Mouse (Mus musculus): ENCODE measurements around the gene St6galnac5. TPM values are rescaled to one million over a fixed set of nuclear protein-coding genes. Genes with fewer than 3 reads are reported as not detected.
"Not testable (repeated sequence)": the region's sequence is repeated elsewhere in the genome, so short reads cannot be mapped to it uniquely, and the experiment has no call there.

Gene St6galnac5
- polyA plus RNA-seq, 1 experiment from 2014 or later = 1.5 TPM

DNA sequence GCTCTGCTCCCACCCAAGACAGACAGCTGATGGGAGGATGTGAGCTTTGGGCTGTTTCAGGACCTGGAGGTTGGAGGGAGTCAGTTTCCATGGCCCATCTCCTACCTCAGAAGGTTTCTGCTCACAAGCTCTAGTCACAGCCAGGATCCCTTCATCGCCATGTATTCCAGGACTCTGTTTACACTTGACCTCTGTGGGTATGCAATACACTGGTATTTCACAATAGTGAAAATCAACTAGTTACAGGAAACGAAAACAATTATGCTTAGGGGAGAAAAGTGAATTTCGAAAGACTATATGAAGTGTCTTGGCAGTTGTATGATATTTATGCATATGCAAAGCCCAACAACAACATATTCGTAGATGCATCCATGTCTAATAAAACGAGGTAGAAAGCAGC lies 166.9 kb downstream of the St6galnac5 start:
- 87% methylated on average over 5 of the region's 5 CpGs for whole genome bisulfite sequencing
- H3K9ac ChIP-seq (ENCODE audit: low read length) = no peak overlapping the region
- H3K27ac ChIP-seq (ENCODE audit: low read length) = no peak overlapping the region
- H3K36me3 ChIP-seq (ENCODE audit: control insufficient read depth, insufficient read depth, low read length) = no peaks in the 10 kb centered on the region
- no peaks in the 10 kb centered on the region for H3K27me3 ChIP-seq (ENCODE audit: control insufficient read depth, insufficient read depth, low read length)
- no peaks in the 10 kb centered on the region for H3K9me3 ChIP-seq (replicated peaks; ENCODE audit: control insufficient read depth, low read length)
- no peak overlapping the region for H3K4me3 ChIP-seq (replicated peaks; ENCODE audit: low read length)
- H3K4me2 ChIP-seq (ENCODE audit: low read depth, low read length) = no peak overlapping the region
- ATAC-seq (ENCODE audit: insufficient read depth, low FRiP score) = no peak
- no peaks in the 10 kb centered on the region for H3K4me1 ChIP-seq (ENCODE audit: control insufficient read depth, insufficient read depth, low read length)

DNA sequence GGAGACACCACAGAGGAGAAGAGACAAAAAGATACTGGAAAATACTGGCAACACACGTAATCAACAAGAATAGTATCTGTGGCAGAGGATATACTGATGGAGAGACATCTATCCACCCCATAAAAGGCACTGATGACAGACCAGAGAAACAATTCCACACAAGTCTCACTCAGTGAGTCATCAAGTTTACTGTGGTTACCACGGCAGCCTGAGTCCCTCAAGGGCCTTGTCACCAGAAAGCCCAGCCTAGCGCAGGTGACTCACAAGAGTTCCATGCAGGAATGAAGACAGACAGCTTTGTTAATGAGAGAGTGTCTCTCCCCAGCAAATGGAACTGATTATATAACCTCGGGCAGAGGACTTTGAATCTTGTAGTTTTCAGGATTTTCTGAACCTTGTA lies 168.1 kb downstream of the St6galnac5 start:
- 65% methylated on average over 4 of the region's 4 CpGs for WGBS

GRCm38 (mm10) chr3:152799738-152800431 lies 182.2 kb downstream of the St6galnac5 start:
- H3K9me3 ChIP-seq (replicated peaks; ENCODE audit: control insufficient read depth, low read length) = no peaks in the 10 kb centered on the region
- H3K4me3 ChIP-seq (replicated peaks; ENCODE audit: low read length) = no peak overlapping the region
- no peaks in the 10 kb centered on the region for H3K27me3 ChIP-seq (ENCODE audit: control insufficient read depth, insufficient read depth, low read length)
- no peak for ATAC-seq (ENCODE audit: insufficient read depth, low FRiP score)
- no peak overlapping the region for H3K27ac ChIP-seq (ENCODE audit: low read length)
- H3K36me3 ChIP-seq (ENCODE audit: control insufficient read depth, insufficient read depth, low read length) = no peaks in the 10 kb centered on the region
- no peak overlapping the region for H3K9ac ChIP-seq (ENCODE audit: low read length)
- H3K4me2 ChIP-seq (ENCODE audit: low read depth, low read length) = no peak overlapping the region
- WGBS = 79% methylated on average over 9 of the region's 9 CpGs
- H3K4me1 ChIP-seq (ENCODE audit: control insufficient read depth, insufficient read depth, low read length) = no peaks in the 10 kb centered on the region

More for the DNA sequence above, 168.1 kb downstream of the St6galnac5 start:
- H3K27me3 ChIP-seq (ENCODE audit: control insufficient read depth, insufficient read depth, low read length) = no peaks in the 10 kb centered on the region
- no peak for ATAC-seq (ENCODE audit: insufficient read depth, low FRiP score)
- no peak overlapping the region for H3K4me3 ChIP-seq (replicated peaks; ENCODE audit: low read length)
- H3K4me2 ChIP-seq (ENCODE audit: low read depth, low read length) = no peak overlapping the region
- H3K27ac ChIP-seq (ENCODE audit: low read length) = no peak overlapping the region
- no peak overlapping the region for H3K9ac ChIP-seq (ENCODE audit: low read length)
- H3K9me3 ChIP-seq (replicated peaks; ENCODE audit: control insufficient read depth, low read length) = no peaks in the 10 kb centered on the region
- H3K4me1 ChIP-seq (ENCODE audit: control insufficient read depth, insufficient read depth, low read length) = no peaks in the 10 kb centered on the region
- no peaks in the 10 kb centered on the region for H3K36me3 ChIP-seq (ENCODE audit: control insufficient read depth, insufficient read depth, low read length)

DNA sequence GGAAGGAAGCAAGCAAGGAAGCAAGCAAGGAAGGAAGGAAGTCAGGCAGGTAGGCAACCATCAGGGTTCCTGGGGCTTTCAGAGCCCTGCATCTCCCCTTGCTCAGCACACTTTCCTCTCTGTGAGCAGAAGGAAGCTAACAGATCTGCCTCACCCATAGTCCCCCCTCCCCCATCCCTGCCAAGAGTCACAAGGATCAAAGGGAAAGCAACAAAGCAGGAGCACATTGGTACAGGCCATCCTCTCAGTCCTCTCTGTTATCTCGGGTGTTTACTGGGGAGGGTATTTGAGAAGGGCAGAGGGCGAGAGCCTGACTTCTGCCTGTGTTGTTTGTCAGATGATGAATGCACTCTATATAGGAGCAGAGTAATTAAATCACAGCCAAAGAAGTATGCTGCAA lies 184.7 kb downstream of the St6galnac5 start:
- H3K27ac ChIP-seq (ENCODE audit: low read length) = no peak overlapping the region
- H3K9me3 ChIP-seq (replicated peaks; ENCODE audit: control insufficient read depth, low read length) = no peaks in the 10 kb centered on the region
- ATAC-seq (ENCODE audit: insufficient read depth, low FRiP score) = no peak
- H3K36me3 ChIP-seq (ENCODE audit: control insufficient read depth, insufficient read depth, low read length) = no peaks in the 10 kb centered on the region
- H3K27me3 ChIP-seq (ENCODE audit: control insufficient read depth, insufficient read depth, low read length) = no peaks in the 10 kb centered on the region
- 23% methylated on average over 2 of the region's 2 CpGs for WGBS
- no peak overlapping the region for H3K4me3 ChIP-seq (replicated peaks; ENCODE audit: low read length)
- H3K4me1 ChIP-seq (ENCODE audit: control insufficient read depth, insufficient read depth, low read length) = no peaks in the 10 kb centered on the region
- H3K9ac ChIP-seq (ENCODE audit: low read length) = no peak overlapping the region
- no peak overlapping the region for H3K4me2 ChIP-seq (ENCODE audit: low read depth, low read length)

GRCm38 (mm10) chr3:152796216-152796615 lies 185.8 kb downstream of the St6galnac5 start:
- no peak for ATAC-seq (ENCODE audit: insufficient read depth, low FRiP score)
- Histone ChIP-seq H3K27ac (ENCODE audit: low read length) (no peak overlapping the region), H3K27me3 (ENCODE audit: control insufficient read depth, insufficient read depth, low read length) (no peaks in the 10 kb centered on the region), H3K4me2 (ENCODE audit: low read depth, low read length) (no peak overlapping the region), H3K9ac (ENCODE audit: low read length) (no peak overlapping the region), H3K4me3 (replicated peaks; ENCODE audit: low read length) (no peak overlapping the region), H3K9me3 (replicated peaks; ENCODE audit: control insufficient read depth, low read length) (no peaks in the 10 kb centered on the region), H3K36me3 (ENCODE audit: control insufficient read depth, insufficient read depth, low read length) (no peaks in the 10 kb centered on the region), H3K4me1 (ENCODE audit: control insufficient read depth, insufficient read depth, low read length) (no peaks in the 10 kb centered on the region)
- WGBS = 78% methylated on average over 4 of the region's 4 CpGs

DNA sequence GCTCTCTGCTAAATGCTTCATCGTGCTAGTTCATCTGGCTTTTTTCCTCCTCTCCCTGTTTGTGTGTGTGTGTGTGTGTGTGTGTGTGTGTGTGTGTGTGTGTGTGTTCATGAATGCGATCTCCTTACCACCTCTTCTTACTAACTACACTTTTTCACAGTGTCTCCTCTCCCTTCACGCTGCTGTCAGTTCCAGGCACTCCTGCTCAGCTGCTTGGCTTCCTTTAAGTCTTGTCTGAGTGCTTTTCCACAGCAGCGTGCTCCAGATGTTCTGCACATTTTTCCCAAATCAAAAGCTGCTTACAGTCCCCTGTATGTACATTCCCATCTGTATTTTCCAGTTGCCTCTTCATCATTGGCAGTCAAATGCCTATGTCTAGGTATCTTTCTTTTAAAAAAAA lies 189.0 kb downstream of the St6galnac5 start:
- Histone ChIP-seq H3K9ac (ENCODE audit: low read length) (no peak overlapping the region), H3K4me2 (ENCODE audit: low read depth, low read length) (no peak overlapping the region), H3K9me3 (replicated peaks; ENCODE audit: control insufficient read depth, low read length) (no peaks in the 10 kb centered on the region), H3K27ac (ENCODE audit: low read length) (no peak overlapping the region; the same call in 1 of the 2 replicates), H3K4me3 (replicated peaks; ENCODE audit: low read length) (no peak overlapping the region), H3K27me3 (ENCODE audit: control insufficient read depth, insufficient read depth, low read length) (no peaks in the 10 kb centered on the region), H3K36me3 (ENCODE audit: control insufficient read depth, insufficient read depth, low read length) (no peaks in the 10 kb centered on the region), H3K4me1 (ENCODE audit: control insufficient read depth, insufficient read depth, low read length) (no peaks in the 10 kb centered on the region)
- ATAC-seq (ENCODE audit: insufficient read depth, low FRiP score) = no peak
- 54% methylated on average over 4 of the region's 4 CpGs for WGBS

DNA sequence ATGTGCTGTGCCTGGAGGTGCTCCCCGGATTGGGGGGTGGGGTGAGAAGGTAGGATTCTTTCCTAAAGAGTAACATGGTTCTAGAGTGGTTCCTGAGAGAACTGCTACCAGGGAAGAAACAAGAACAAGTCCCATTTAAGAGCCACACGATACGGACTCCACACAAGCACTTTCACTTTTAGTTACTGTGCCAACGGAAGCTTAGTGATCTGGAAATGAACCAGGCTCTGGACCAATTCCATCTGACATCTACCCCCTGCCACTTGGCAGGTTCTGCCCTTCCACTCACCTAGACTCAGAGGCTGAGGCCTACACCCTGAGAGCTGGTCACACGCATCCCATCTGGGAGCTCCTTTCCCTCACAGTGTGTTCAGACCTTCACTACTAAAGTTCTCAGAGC lies 189.4 kb downstream of the St6galnac5 start:
- H3K4me1 ChIP-seq (ENCODE audit: control insufficient read depth, insufficient read depth, low read length) = no peaks in the 10 kb centered on the region
- ATAC-seq (ENCODE audit: insufficient read depth, low FRiP score) = no peak
- H3K36me3 ChIP-seq (ENCODE audit: control insufficient read depth, insufficient read depth, low read length) = no peaks in the 10 kb centered on the region
- no peak overlapping the region for H3K9ac ChIP-seq (ENCODE audit: low read length)
- no peaks in the 10 kb centered on the region for H3K27me3 ChIP-seq (ENCODE audit: control insufficient read depth, insufficient read depth, low read length)
- no peak overlapping the region for H3K4me3 ChIP-seq (replicated peaks; ENCODE audit: low read length)
- H3K4me2 ChIP-seq (ENCODE audit: low read depth, low read length) = no peak overlapping the region
- H3K27ac ChIP-seq (ENCODE audit: low read length) = no peak overlapping the region; the same call in 1 of the 2 replicates
- 81% methylated on average over 5 of the region's 5 CpGs for WGBS
- H3K9me3 ChIP-seq (replicated peaks; ENCODE audit: control insufficient read depth, low read length) = no peaks in the 10 kb centered on the region

GRCm38 (mm10) chr3:152788301-152788953 lies 193.6 kb downstream of the St6galnac5 start:
- not testable (repeated sequence) for ATAC-seq (ENCODE audit: insufficient read depth, low FRiP score)

DNA sequence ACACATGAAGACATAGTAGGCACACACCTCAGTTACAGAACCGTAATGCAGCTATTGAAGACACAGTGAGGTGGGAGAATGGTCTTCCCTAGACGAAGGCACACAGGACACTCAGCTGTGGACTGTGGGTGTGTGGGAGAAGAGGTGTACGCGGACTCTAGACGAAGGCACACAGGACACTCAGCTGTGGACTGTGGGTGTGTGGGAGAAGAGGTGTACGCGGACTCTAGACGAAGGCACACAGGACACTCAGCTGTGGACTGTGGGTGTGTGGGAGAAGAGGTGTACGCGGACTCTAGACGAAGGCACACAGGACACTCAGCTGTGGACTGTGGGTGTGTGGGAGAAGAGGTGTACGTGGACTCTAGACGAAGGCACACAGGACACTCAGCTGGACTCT lies 197.7 kb downstream of the St6galnac5 start:
- not testable (repeated sequence) for H3K27me3 ChIP-seq (ENCODE audit: control insufficient read depth, insufficient read depth, low read length); ATAC-seq (ENCODE audit: insufficient read depth, low FRiP score); H3K9ac ChIP-seq (ENCODE audit: low read length); H3K27ac ChIP-seq (ENCODE audit: low read length); H3K36me3 ChIP-seq (ENCODE audit: control insufficient read depth, insufficient read depth, low read length); H3K4me3 ChIP-seq (replicated peaks; ENCODE audit: low read length); H3K4me2 ChIP-seq (ENCODE audit: low read depth, low read length); H3K4me1 ChIP-seq (ENCODE audit: control insufficient read depth, insufficient read depth, low read length); H3K9me3 ChIP-seq (replicated peaks; ENCODE audit: control insufficient read depth, low read length)
- WGBS = 87% methylated on average over 7 of the region's 13 CpGs

More at GRCm38 (mm10) chr3:152788301-152788953, 193.6 kb downstream of the St6galnac5 start:
- not testable (repeated sequence) for H3K4me2 ChIP-seq (ENCODE audit: low read depth, low read length); H3K4me3 ChIP-seq (replicated peaks; ENCODE audit: low read length); H3K4me1 ChIP-seq (ENCODE audit: control insufficient read depth, insufficient read depth, low read length); H3K27me3 ChIP-seq (ENCODE audit: control insufficient read depth, insufficient read depth, low read length); H3K9ac ChIP-seq (ENCODE audit: low read length); H3K36me3 ChIP-seq (ENCODE audit: control insufficient read depth, insufficient read depth, low read length); H3K27ac ChIP-seq (ENCODE audit: low read length); H3K9me3 ChIP-seq (replicated peaks; ENCODE audit: control insufficient read depth, low read length)
- 77% methylated on average over 5 of the region's 5 CpGs for WGBS
